ENCODE assay signal across 10 mouse cellular contexts in the genomic region with DNA sequence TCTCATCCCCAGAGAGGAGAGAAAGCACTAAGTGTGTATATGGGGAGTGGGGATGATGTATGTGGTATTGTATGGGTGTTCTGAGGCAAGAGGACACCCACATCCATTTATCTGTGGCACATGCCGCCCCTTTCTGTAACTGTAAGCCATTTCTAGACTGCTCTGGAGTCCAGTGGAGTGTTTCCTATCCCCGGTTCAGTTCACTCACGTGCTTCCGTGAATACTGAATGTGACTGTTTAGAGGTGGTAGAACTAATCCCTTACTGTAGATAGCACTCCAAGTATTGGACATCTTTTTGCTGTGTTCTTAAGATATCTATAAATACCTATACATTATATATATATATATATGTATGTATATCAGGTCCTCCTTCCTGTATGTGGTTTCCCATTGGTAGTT.
"Had no signal": no experiment of that assay in that cellular context is flagged by ENCODE, and none has a peak within 500 bp of the region (broad histone marks: within the 10 kb centered on the region; RNA-seq: fewer than 3 reads in every experiment).

No protein-coding gene starts in this region.

- H3K9me3 ChIP-seq: heart, embryonic 10.5 days; heart, embryonic 12.5 days; hindbrain, embryonic 13.5 days; hindbrain, embryonic 15.5 days; kidney, embryonic 15.5 days; limb, embryonic 13.5 days; limb, embryonic 15.5 days; liver, embryonic 12.5 days had no signal

- H3K4me3 ChIP-seq: hindbrain, embryonic 15.5 days; limb, embryonic 13.5 days; limb, embryonic 15.5 days had no signal

- H3K27me3 ChIP-seq: heart, embryonic 12.5 days; hindbrain, embryonic 13.5 days; hindbrain, embryonic 15.5 days; kidney, embryonic 15.5 days; limb, embryonic 13.5 days; limb, embryonic 15.5 days had no signal

- H3K9ac ChIP-seq: heart, embryonic 12.5 days; hindbrain, embryonic 15.5 days; kidney, embryonic 15.5 days; limb, embryonic 13.5 days; limb, embryonic 15.5 days had no signal

- H3K27ac ChIP-seq: hindbrain, embryonic 13.5 days; hindbrain, postnatal 0 days; kidney, postnatal 0 days; limb, embryonic 13.5 days; limb, embryonic 15.5 days had no signal
